Mouse (Mus musculus) liver, embryonic 14.5 days (tissue): ENCODE measurements around the gene Rhebl1. TPM values are rescaled to one million over a fixed set of nuclear protein-coding genes. Genes with fewer than 3 reads are reported as not detected.
A peak's percentile ranks its signal among the peaks of the same experiment; 100 is the strongest.

Source experiments
- ATAC-seq: fragments of 200-750 bp; cut with Nextera tagmentation; 2 replicates; pipeline ENCODE4 v1.8.0; 2017; ENCODE audit warnings: moderate number of reproducible peaks, mild to moderate bottlenecking, moderate library complexity; ENCODE audit not compliant: insufficient read depth
- DNase-seq, 3 experiments: peaks; one replicate each; pipeline ENCODE4 v3.0.0-alpha.2; 2012 to 2013; ENCODE audit warnings: low read depth in 3 of 3, low spot score in 3 of 3
- H3K27ac ChIP-seq: fragments of 300-500 bp; sonication (generic); 2 replicates; pipeline ENCODE4 v1.5.1; 2014; ENCODE audit warnings: moderate library complexity, mild to moderate bottlenecking, control low read depth, inconsistent platforms
- H3K27me3 ChIP-seq: fragments of 300-500 bp; sonication (generic); 2 replicates; pipeline ENCODE4 v1.6.1; 2014; ENCODE audit warnings: mild to moderate bottlenecking, low read length, moderate library complexity; ENCODE audit not compliant: control insufficient read depth, insufficient read depth
- H3K36me3 ChIP-seq: fragments of 300-500 bp; sonication (generic); replicated peaks from 2 replicates; pipeline ENCODE4 v1.6.1; 2014; ENCODE audit warnings: low read depth; ENCODE audit not compliant: control insufficient read depth, insufficient read depth
- H3K4me1 ChIP-seq, 2 experiments: fragments of 200-500 bp in 1 of 2; fragments of 300-500 bp in 1 of 2; sonication (generic) in 1 of 2; replicated peaks; 2 replicates each; pipeline ENCODE4 v1.6.1; 2012 to 2014; ENCODE audit warnings: antibody characterized with exemption in 1 of 2, inconsistent platforms in 1 of 2, low read length in 1 of 2; ENCODE audit not compliant: control insufficient read depth in 2 of 2, insufficient read depth in 2 of 2
- H3K4me2 ChIP-seq: fragments of 300-500 bp; sonication (generic); 2 replicates; pipeline ENCODE4 v1.6.1; 2014; ENCODE audit warnings: low read depth, mild to moderate bottlenecking, control low read depth, moderate library complexity
- H3K4me3 ChIP-seq, 2 experiments: fragments of 200-500 bp in 1 of 2; fragments of 300-500 bp in 1 of 2; sonication (generic) in 1 of 2; 2 replicates each; pipeline ENCODE4 v1.5.1; 2012 to 2014; ENCODE audit warnings: low read depth in 2 of 2, low read length in 2 of 2, mild to moderate bottlenecking in 2 of 2, control low read depth in 1 of 2, inconsistent platforms in 1 of 2, moderate library complexity in 1 of 2; ENCODE audit not compliant: insufficient read depth in 1 of 2
- H3K9ac ChIP-seq: fragments of 300-500 bp; sonication (generic); replicated peaks from 2 replicates; pipeline ENCODE4 v1.6.1; 2014; ENCODE audit warnings: mild to moderate bottlenecking, control low read depth, moderate library complexity
- H3K9me3 ChIP-seq: fragments of 300-500 bp; sonication (generic); 2 replicates; pipeline ENCODE4 v1.6.1; 2016; ENCODE audit warnings: low read length, mixed read lengths; ENCODE audit not compliant: control insufficient read depth
- CTCF ChIP-seq: IDR thresholded peaks from 2 replicates; pipeline ENCODE4 v1.5.1; 2016; ENCODE audit warnings: antibody characterized with exemption, low read depth, control low read depth
- EP300 ChIP-seq: IDR thresholded peaks from 2 replicates; pipeline ENCODE4 v1.6.1; 2016; ENCODE audit warnings: antibody characterized with exemption, low read depth
- WGBS: fragments of 180-500 bp; shearing (Covaris S2); extraction: QIAGEN DNeasy Blood & Tissue Kit; methylation state at CpG from one replicate; pipeline ENCODE4 v1.1.7; 2014; ENCODE audit not compliant: insufficient replicate concordance; 5-methylcytosine and 5-hydroxymethylcytosine counted together
- polyA plus RNA-seq, 2 experiments: library from polyadenylated mRNA; depleted of rRNA in 1 of 2; stranded (reverse) in 1 of 2; unstranded in 1 of 2; fragments of >200 nt; fragmentation: Nextera tagmentation in 1 of 2; extraction: Ambion mirVana in 1 of 2; gene quantifications; 2 replicates each; pipeline versions ENCODE4 v1.2.1 to v1.2.3; 2012 to 2014

Gene Rhebl1
- polyA plus RNA-seq, 2 experiments, result 2.5 to 3.2 TPM

DNA sequence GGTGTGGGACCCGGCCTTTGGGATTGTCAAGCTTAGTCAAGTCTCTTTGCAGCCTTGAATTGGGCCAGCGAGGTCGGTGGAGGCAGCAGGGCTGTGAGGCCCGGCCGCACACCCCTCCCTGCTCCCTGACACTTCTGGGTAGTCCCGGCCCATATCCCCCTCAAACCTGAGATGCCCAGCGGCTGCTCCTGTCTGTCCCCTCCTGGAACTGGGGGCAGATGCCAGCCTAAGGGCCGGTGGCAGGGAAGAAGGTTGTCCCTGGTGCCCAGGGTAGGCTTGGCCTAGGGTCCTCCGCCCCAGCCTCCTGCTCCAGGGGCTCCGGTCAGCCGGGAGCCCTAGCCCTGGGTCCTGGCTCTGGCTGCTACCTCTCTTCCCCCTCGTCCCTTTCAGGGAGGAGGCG is 60.3 kb downstream of the Rhebl1 start:
- Histone ChIP-seq H3K4me3 (no peak overlapping the region), H3K4me2 (no peak overlapping the region), H3K9me3 (no peaks in the 10 kb centered on the region), H3K4me1 (peaks cover 46 to 51% of the 10 kb centered on the region in 2 experiments), H3K9ac (no peak overlapping the region), H3K36me3 (peaks cover 44% of the 10 kb centered on the region), H3K27me3 (no peaks in the 10 kb centered on the region), H3K27ac (no peak overlapping the region)
- 84% methylated on average over 13 of the region's 13 CpGs for WGBS
- ATAC-seq (no peak), DNase-seq (no peak)
- TF ChIP-seq CTCF (no peak), EP300 (no peak)

DNA sequence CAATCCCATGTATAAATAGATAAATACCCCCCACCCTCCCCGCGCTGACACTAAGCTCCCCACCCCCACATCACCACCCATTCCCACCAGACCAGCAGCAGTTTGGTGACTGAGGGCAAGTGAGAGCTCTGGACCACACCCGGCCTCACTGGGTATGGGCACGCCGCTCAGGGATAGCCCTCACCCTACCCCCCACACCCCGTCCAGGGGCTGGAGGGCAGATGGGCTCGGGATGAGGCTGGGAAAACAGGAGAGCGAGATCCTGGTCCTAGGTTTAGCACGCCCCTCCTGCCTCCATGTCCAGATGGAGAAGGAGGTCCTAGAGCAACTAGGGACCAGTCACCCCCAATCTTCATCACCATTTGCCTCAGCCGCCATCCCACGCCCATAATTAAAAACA is 61.1 kb downstream of the Rhebl1 start:
- TF ChIP-seq EP300 (no peak), CTCF (no peak)
- no peak for DNase-seq
- no peak overlapping the region for H3K4me3 ChIP-seq
- H3K36me3 ChIP-seq, result peaks cover 41% of the 10 kb centered on the region
- peak overlapping the region; percentile 84 for H3K4me2 ChIP-seq
- no peaks in the 10 kb centered on the region for H3K27me3 ChIP-seq
- no peaks in the 10 kb centered on the region for H3K9me3 ChIP-seq
- H3K4me1 ChIP-seq, result peaks cover 49 to 52% of the 10 kb centered on the region in 2 experiments
- H3K9ac ChIP-seq, result peak overlapping the region; percentile 96
- H3K27ac ChIP-seq, result peak overlapping the region; percentile 79
- no peak for ATAC-seq
- WGBS, result 60% methylated on average over 11 of the region's 11 CpGs

DNA sequence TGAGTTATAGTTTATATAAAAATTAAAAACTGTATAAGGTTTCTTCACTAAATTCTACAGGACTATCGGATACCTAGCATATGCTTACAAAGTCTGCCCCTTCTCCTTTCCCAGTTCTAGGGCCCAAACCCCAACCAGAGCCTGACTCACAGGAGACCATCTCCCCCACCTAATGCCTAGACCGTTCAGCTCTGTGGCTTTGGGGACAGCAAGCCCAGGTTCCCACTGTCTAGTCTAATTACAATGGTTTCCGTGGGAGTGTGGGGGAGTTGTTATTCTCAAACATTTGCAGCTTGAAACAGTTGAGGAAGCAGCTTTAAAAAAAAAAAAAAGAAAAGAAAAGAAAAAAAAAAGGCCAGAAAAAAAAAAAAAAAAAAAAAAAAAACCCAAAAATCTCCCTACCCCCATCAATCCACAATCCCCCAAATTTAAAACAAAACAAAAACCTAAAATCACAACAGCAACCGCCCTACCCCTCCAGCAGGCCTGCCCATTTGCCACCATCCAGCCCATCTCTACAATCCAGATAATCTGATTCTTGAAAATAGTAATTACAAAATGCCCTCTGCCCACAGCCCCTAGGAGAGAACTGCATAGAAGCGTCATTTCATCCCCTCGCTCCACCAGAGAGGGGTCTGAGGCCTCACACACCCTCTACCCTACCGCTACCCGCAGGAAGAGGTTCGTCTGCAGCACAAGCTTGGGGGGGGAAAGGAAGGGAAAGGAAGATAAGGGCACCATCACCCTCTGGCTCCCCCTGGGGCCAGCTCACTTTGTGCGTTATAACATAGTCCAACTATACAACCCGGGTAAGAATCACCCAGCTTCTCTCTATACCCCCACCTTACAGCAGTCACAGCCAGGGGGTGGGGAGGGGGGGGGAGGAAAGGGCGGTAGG is 61.9 kb downstream of the Rhebl1 start:
- peak overlapping the region in 1 of 2 experiments; percentile 9; a peak in 2 of 4 replicates for H3K4me3 ChIP-seq

DNA sequence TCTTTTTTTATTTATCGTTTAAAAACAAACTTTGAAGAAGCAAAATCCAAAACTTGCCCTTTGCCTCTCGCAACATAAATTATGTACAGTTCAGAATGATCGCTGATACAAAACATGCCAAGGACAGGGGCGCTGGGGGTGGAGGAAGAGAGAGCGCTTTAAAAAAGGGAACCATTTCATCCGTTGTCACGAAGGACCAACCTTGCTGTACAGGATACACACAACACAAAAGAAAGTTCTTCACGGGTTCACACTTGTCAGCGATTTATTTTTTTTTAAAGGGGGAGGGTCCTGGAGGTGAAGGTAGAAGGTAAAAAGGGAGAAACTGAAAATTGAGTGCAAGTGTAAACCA is 62.7 kb downstream of the Rhebl1 start:
- Histone ChIP-seq H3K27me3 (no peaks in the 10 kb centered on the region), H3K4me1 (peaks cover 50 to 51% of the 10 kb centered on the region in 2 experiments), H3K9ac (peak overlapping the region; percentile 96), H3K4me2 (peak overlapping the region; percentile 84), H3K27ac (peak overlapping the region; percentile 98), H3K36me3 (peaks cover 34% of the 10 kb centered on the region), H3K9me3 (no peaks in the 10 kb centered on the region), H3K4me3 (peak overlapping the region; percentile 79 to 89)
- DNase-seq (no peak), ATAC-seq (peak; percentile 7; the same call in 1 of the 2 replicates)
- WGBS, result 2% methylated on average over 9 of the region's 9 CpGs
- no peak for TF ChIP-seq CTCF
- TF ChIP-seq EP300, result no peak

More for the DNA sequence above, 61.9 kb downstream of the Rhebl1 start:
- TF ChIP-seq CTCF (peak; percentile 72), EP300 (no peak)
- Histone ChIP-seq H3K4me2 (peak overlapping the region; percentile 84), H3K9ac (peak overlapping the region; percentile 96), H3K4me1 (peaks cover 48 to 51% of the 10 kb centered on the region in 2 experiments), H3K9me3 (no peaks in the 10 kb centered on the region), H3K27me3 (no peaks in the 10 kb centered on the region), H3K36me3 (peaks cover 39% of the 10 kb centered on the region), H3K27ac (peak overlapping the region; percentile 98)
- DNase-seq (peak; percentile 57 to 66 (median 63)), ATAC-seq (peak; percentile 11; the same call in 1 of the 2 replicates)
- 11% methylated on average over 11 of the region's 12 CpGs for WGBS
